Mouse (Mus musculus) lung, postnatal 25 days (tissue): ENCODE measurements at regions not wholly inside any gene's neighbourhood (a gene's known extent, or its start where the extent isn't known, plus 50 kb on each side); places are given as distances from the start of the nearest gene placed in this dataset.

Source experiments
- DNase-seq: peaks from one replicate; pipeline ENCODE4 v3.0.0; 2022; ENCODE audit warnings: low spot score

- no peak for DNase-seq
Measured at GRCm38 (mm10) chr1:42309251-42309650, 386.3 kb upstream of the Pou3f3 start.

- no peak for DNase-seq
Measured at GRCm38 (mm10) chr1:42313494-42313893, 382.1 kb upstream of the Pou3f3 start.

DNA sequence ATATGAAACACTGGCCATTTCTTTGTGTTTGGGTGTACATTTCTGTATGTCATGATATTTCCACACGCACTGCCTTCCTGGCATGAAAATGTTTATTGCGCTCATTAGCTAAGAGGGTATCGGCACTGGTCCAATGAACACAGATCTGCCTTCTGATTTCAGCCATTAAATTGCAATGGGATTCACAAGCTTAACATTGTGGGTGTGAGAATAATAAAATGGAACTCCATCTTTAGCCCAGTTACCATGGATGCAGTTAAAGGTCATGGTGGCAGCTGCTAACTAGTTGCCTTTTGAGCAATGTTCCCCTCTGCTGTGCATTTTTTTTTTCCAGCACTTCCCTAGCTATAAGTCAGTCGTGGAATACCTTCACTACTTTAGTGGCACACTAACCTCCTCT, 343.7 kb upstream of the Pou3f3 start:
- DNase-seq, result no peak

DNA sequence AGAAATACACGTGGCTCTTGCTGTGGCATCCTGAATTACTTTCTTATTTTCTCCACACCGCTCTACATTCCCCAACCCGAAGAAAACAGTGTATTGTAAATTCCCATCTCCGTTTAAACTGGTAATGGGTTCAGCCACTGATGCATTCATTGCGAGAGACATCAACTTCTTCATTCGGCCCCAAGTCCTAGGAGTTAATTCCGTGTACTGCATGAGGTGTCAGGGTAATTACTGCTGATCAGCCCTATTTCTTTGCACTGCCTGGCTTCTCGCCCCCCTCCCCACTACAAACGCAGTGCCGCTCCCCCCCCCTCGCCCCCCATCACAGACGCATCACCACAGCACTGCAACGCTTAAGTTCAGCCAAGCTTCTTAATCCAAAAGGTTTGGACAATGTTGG, 343.2 kb upstream of the Pou3f3 start:
- DNase-seq, result no peak

DNA sequence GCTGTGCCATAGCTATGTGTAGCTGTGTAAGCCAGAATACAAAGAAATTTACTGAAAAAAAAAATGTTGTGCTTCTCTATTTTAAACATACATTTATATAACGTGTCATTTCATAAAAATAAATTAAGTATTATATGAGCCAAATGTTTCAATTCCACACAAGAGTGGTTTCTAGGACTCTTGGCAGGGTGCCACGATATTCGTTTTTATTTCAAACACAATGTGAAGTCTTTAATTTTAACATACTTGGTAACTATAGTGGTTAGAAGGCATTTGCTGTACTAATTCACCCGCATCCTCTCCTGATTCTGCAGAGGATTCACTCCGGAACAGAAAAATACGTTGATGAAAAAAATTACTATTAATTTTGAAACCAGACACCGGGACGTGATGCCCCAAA, 342.5 kb upstream of the Pou3f3 start:
- no peak for DNase-seq

DNA sequence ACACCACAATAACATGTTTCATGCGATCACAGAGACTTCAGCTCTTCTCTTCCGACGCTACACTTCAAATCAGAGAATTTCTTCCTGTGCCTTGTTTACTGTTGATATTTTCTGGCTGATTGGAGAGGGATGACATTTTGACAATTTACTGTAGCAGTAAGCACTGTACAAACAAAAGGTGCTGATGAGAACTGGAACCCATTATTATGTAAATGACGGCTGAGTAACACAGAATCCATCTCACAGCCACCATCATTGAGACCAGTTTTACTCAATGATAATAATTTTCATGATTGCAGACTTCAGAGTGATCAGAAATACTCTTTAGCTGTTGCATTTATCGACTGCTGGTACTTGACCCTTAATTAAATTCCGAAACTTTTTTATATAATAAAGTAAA, 341.5 kb upstream of the Pou3f3 start:
- no peak for DNase-seq

GRCm38 (mm10) chr1:42362438-42362837, 333.1 kb upstream of the Pou3f3 start:
- no peak for DNase-seq

DNA sequence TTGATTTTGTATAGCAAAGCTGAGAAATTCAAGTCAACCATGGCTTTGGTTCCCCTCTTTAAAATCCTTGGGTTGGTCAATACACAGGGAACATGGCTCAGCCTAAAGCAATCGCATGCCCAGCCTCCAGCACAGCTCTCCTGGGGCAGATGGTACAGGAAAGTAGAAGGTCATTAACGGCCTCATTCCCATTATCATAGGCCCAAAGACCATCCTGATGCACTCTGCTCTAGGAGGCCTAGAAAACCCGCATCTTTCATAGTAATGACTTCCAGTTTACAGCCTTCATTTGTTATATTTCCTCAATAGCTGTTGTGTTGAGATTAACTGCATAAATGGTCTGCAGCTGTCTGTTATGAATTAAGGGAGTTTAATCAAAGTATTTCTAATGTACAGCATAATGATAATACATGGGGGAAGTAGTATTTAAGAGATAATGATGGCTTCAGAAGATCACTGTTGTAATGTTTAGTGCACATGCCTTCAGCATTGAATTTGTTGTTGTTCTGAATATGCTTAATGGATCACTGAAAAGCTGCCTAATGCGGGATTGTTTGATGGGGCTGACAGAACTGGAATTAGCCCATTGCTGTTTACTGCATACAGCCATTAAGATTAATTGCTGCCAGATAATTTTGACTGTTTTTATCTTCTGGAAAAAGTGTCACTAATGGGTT, 329.8 kb upstream of the Pou3f3 start:
- DNase-seq, result no peak

GRCm38 (mm10) chr1:42387919-42388684, 307.5 kb upstream of the Pou3f3 start:
- no peak for DNase-seq

- DNase-seq, result no peak
Measured at GRCm38 (mm10) chr1:42388740-42389139, 306.8 kb upstream of the Pou3f3 start.

- no peak for DNase-seq
Measured at GRCm38 (mm10) chr1:42395651-42396260, 299.8 kb upstream of the Pou3f3 start.

GRCm38 (mm10) chr1:42398461-42399154, 297.0 kb upstream of the Pou3f3 start:
- DNase-seq, result no peak

DNA sequence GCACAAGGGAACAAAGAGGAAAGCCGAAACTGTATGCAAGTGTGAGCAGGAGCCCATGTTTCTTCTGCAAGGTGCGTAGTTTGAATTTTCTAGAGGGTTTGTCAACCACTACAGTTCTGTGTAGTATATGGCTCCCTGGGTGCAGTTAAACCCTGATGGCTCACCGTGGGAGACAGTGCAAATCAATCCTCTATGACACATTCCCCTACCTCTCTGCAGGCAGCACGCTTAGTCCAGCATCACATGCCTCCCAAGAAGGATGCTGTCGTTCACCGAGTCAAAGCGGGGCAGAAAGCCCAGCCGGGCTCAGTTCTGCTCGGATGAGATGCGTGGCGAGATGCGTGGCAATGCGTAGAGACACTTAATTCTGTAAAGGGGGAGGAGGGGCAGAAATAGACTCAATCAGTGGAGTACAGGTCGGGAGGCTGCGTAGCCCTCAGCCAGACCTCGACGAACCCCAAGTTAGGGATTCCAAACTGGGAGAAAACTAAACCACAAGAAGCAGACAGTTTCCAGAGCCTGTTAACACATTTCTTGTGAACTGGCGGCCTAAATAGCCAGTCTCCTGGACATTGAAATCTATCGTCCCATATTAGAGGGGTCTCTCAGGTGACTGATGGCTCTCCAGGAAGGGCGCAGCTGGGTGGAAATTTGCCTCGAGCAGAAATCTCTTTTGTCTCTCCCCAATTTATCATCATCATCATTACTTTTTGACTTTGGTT, 279.6 kb upstream of the Pou3f3 start:
- no peak for DNase-seq

- DNase-seq, result no peak
Measured at GRCm38 (mm10) chr1:42416539-42417218, 278.9 kb upstream of the Pou3f3 start.

DNA sequence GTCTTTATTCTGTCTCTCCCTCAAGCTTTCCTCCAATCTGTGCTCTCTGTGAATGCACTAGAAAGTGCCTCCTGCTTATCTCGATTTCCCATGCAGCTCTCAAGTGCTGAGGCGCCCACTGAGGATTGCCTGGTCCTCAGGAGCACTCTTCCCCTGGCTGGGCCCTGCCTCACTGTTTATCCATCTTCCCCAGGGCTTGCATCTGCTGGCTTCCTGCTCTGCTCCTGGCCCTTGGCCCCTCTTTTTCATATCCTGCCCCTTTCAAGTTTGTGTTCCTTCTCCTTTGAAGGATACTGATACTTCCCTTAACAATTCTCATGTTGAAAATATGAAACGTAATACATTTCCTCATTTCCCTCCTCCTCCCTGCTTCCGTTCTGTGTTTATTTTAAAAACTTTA, 277.8 kb upstream of the Pou3f3 start:
- DNase-seq, result no peak

DNA sequence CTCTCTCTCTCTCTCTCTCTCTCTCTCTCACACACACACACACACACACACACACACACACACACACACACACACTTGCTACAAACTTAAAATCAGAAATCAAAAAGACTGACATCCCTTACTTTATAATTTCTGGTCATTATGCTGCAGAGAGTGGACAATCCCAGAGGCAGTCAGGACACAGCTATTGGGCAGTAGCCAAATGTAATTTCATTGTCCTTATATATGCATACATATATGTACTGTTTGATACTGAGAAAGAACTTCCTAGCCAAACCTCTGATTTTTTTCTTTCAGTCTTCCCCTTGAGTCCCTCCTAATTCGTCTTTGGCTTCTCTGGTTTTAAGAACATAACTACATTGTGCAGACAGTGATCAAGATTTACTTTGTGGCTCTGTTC, 277.3 kb upstream of the Pou3f3 start:
- no peak for DNase-seq

- DNase-seq, result no peak
Measured at GRCm38 (mm10) chr1:42436366-42436998, 259.1 kb upstream of the Pou3f3 start.

DNA sequence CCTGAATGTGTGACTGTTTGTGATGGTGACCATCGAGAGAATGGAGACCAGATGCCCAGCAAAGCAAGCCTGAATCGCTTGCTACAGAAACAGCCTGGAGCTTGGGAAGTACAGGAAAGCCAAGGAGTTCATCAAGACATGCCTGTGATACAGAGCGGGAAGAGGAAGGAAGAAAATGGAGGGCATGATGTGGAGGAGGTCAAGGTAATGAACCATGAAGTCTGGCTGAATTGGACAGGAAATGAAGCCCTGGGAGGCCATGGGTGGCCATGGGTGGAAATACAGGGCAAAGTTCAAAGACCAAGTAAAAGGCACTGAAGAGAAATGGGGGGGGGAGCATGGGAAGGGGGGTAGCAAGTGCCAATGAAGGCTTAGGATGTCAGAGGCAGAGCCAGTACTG, 227.2 kb upstream of the Pou3f3 start:
- no peak for DNase-seq

DNA sequence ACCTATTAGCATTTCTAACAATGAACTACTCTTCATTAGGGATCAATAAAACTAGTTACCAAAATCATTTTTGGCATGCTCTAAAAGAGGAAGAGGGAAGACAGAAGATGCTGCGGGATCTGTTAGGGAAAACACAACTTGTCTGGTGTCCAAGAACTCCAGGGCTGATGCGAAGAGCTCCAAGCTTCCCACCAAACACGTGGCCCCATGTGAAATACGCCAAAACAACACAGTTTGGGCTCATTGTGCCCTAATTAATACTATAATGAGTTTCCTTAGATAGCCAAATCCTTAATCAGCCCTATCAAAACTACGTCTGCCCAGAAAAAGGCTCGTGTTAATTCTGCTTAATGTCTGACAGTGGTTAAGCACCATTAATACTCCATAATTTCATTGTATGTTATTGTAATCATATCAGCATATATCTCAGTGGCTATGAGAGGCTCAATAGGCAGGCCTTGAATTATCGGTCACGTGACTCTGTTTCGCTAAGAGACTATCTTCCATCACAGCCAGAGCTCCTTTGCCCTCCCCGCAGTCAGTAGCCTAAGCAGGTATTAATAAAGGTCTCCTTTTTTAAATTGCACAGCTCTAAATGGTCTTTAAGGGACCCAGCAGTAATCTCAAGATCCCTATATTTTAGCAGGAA, 223.6 kb upstream of the Pou3f3 start:
- no peak for DNase-seq

- no peak for DNase-seq
Measured at GRCm38 (mm10) chr1:42472495-42473230, 222.9 kb upstream of the Pou3f3 start.
